Mouse (Mus musculus) erythroblast, embryonic 14.5 days (primary cell): ENCODE data around the gene Igfbp3.

ENCODE experiments used
- GATA1 ChIP-seq: IDR thresholded peaks from 2 replicates; pipeline ENCODE4 v1.6.1; 2012; ENCODE audit warnings: low read length, inconsistent platforms, mixed read lengths
- TAL1 ChIP-seq: IDR thresholded peaks from 3 replicates; pipeline ENCODE4 v1.6.1; 2012; ENCODE audit warnings: low read length, inconsistent platforms, mixed read lengths

DNA sequence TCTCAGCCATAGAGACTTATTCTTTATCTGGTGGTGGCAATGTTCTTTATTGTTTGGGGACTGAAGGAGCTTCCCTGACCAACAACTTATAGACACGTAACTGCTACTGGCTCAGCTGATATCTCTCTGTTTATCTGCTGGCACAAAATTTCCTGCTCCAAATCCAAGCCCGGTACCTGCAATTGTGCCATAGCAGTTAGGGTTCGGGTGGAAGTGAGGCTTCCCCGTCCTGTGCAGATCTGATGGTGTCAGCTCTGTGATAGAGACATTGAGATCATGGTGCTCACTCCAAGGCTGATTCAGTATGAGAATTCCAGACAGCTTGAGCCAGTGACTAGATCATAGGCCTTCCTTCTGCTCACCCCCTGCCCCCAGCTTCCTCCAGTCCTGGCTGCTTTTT, 18.2 kb upstream of the Igfbp3 start:
- no peak for TF ChIP-seq GATA1
- no peak for TF ChIP-seq TAL1
